Mouse (Mus musculus): ENCODE data around the gene Ptgis.

Ptgis gene

DNA sequence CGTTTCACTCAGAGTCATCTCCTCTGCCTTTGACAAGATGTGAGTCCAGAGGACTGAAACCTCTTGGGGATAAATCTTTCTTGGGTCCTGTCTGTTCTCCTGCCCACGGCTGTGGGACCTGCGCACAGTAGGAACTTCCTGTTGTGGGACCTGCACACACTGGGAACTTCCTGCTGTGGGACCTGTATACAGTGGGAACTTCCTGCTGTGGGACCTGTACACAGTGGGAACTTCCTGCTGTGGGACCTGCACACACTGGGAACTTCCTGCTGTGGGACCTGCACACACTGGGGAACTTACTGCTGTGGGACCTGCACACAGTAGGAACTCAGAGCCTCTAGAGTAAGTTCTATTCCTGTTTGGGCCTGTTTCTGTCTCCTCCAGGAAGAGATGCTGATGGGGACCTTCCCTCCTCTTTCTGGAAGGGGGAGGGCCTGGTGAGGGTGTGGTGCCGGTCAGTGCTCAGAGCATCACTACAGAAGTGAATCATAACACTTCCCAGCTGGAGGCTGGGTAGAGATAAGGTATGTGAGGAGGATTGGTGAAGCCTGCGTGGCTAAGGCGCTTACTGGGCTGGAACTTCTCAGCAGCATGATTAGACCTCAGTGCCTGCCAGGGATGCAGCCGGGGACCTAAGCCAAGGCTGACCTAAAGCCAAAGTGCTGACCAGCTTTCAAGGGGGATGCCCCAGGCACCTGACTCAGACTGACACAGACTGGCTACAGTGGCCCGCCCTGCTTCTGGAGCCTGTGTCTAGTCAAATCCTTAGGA is 22.8 kb upstream of the Ptgis start:
- no peak for DNase-seq (ENCODE audit: low spot score)

GRCm38 (mm10) chr2:167262433-167262832 is 22.0 kb upstream of the Ptgis start:
- no peak for DNase-seq (ENCODE audit: low spot score)

GRCm38 (mm10) chr2:167261106-167261505 is 20.7 kb upstream of the Ptgis start:
- no peak for DNase-seq (ENCODE audit: low spot score)

- DNase-seq (ENCODE audit: low spot score) = no peak
Measured at GRCm38 (mm10) chr2:167257790-167258189, 17.4 kb upstream of the Ptgis start.

GRCm38 (mm10) chr2:167254808-167255207 is 14.4 kb upstream of the Ptgis start:
- DNase-seq (ENCODE audit: low spot score) = no peak

DNA sequence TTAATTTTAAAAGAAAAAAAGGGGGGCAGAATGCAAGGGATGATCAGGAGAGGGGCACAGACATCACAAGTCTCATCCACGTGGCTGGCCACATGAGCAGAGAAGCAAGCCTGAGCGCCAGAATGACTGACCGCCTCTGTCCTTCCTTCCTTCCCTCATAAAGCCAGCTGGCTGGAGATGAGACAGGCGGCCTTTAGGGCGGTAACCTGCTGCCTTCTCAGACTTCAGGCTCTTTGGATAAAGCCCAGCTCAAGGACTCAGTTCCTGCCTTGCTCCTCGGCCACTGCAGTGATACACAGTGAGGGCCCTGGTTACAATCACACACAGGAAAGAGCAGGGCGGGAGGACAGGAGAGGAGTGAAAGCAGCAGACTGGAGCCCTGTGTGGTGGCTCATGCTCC is 13.8 kb upstream of the Ptgis start:
- DNase-seq (ENCODE audit: low spot score) = no peak

- no peak for DNase-seq (ENCODE audit: low spot score)
Measured at GRCm38 (mm10) chr2:167253476-167253875, 13.1 kb upstream of the Ptgis start.

- no peak for DNase-seq (ENCODE audit: low spot score)
Measured at GRCm38 (mm10) chr2:167252057-167252687, 11.8 kb upstream of the Ptgis start.

- DNase-seq (ENCODE audit: low spot score) = no peak
Measured at GRCm38 (mm10) chr2:167250736-167251337, 10.4 kb upstream of the Ptgis start.

DNA sequence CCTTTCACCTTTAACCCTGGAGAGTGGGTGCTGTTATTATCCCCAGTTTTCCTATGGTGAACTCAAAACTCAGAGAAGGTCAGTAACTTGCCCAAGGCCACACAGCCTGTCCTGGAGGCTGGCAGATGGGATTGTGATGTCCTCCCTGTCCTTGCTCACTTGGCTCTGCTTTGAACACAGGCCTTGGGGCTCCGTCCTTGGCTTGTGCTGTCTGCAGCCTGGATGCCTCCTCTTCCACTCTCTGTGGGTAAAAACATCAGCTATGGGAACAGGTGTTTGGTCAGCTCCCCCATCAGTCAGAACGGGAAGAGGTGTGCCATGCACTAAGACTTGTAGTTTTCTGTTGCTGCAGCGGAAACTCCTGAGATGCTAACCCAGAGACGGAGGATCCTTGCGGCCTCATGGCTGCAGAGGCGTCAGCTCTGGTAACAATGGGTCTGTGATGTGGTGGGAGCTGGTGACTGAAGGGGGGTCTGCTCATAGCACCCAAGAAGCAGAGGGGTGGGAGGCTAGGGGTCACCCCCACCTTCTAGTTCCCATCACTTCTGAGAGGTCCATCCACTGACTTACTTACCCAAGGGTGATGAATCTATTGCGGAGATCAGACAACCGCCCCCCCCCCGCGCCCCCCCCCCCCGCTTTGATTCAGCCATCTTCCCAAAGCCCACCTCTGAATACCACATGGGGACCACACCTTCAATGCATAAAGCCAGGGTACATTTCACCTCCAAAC is 9.8 kb upstream of the Ptgis start:
- no peak for DNase-seq (ENCODE audit: low spot score)

DNA sequence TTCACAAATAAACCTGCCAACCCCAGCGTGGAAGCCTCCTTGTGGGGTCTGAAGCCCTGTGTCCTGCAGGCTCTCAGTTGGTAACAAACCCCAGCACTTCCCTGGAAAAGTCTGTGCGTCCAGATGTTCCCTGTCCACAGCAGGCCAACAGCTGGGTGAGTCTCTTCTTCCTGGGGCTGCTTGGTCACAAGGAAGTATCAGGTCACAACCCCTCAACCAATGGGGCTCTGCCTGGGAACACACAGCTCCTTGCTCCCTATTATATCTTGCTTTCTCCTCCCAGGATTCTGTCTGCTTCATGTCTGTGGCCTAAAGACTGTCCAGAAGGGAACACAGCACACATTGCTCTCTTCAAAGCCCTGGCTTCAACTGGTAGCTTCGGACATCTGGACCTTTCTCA is 9.2 kb upstream of the Ptgis start:
- no peak for DNase-seq (ENCODE audit: low spot score)

DNA sequence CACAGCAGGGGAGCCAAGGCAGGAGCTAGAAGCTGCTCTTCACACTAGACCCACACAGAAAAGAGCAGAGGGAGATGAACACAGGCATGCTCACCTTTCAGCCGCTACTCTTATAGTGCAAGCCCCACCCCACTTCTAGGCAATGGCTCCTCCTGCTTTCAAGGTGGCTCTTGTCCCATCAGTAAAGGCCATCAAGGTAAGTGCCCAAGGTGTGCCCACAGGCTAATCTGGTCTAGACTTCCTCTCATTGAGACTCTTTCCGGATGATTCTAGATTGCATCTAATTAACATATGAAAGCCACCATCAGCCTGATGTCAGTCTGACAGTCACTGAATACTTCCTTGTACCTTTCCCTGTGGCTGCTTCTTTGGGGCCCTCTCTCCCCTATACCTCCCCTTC is 7.4 kb upstream of the Ptgis start:
- DNase-seq (ENCODE audit: low spot score) = no peak

DNA sequence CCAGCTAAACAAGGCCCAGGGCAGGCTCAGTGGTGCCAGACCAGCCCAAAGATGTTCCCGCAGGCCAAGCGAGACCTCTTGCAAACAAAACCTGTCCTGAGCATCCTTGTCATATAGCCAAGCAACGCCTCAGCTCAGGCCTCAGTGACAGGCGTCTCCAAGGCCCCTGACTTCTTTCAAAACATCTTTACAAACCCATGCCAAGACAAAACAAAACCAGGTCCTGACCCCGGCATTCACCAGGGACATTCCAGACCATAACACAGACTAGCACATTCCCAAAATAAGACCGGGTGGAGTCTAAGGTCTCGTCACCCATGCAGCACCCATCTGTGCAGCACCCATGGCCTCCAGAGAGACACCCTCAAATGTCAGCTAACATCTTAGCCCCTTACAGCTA is 6.3 kb upstream of the Ptgis start:
- no peak for DNase-seq (ENCODE audit: low spot score)

- no peak for DNase-seq (ENCODE audit: low spot score)
Measured at GRCm38 (mm10) chr2:167244892-167245291, 4.5 kb upstream of the Ptgis start.

- DNase-seq (ENCODE audit: low spot score) = no peak
Measured at GRCm38 (mm10) chr2:167243831-167244563, 3.6 kb upstream of the Ptgis start.

DNA sequence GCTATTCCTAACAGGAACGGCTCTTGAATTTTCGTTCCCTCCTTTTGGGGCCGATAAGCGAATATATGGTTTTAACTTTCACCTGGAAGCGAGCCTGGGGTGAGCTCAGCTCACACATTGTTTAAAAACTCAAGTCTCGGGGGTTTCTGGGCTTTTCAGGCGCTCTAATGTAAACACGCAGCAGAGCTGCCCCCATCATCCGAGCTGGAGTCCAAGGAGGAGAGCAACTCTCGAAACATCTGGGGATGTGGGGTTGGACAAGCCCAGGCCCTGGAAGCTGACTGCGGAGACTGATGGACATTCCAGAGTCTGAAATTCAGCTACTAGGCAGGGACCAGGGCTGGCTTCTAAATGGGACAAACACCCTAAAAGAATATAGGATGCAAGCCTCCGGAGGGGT is 1.1 kb downstream of the Ptgis start:
- DNase-seq (ENCODE audit: low spot score) = no peak

DNA sequence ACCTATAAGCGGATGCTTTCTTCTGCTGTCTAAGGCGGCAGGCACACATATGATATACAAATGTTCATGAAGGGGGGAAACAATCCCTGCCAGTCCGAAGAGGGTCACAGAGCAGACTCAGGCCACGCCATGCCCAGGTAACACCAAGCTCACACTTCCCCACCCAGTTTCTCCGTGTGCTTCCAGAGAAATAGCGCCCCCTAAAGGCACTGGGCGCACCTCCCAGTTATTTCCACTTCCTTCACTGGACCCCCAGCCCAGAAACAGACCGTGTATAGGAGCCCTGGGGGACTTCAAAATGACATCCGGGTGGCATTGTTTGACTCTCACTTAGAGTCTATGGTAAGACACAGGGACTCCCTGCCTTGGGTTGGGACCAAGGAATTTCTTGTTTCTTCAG is 3.2 kb downstream of the Ptgis start:
- no peak for DNase-seq (ENCODE audit: low spot score)

GRCm38 (mm10) chr2:167236174-167236573 is 4.2 kb downstream of the Ptgis start:
- DNase-seq (ENCODE audit: low spot score) = no peak

- no peak for DNase-seq (ENCODE audit: low spot score)
Measured at GRCm38 (mm10) chr2:167235338-167236018, 4.9 kb downstream of the Ptgis start.

DNA sequence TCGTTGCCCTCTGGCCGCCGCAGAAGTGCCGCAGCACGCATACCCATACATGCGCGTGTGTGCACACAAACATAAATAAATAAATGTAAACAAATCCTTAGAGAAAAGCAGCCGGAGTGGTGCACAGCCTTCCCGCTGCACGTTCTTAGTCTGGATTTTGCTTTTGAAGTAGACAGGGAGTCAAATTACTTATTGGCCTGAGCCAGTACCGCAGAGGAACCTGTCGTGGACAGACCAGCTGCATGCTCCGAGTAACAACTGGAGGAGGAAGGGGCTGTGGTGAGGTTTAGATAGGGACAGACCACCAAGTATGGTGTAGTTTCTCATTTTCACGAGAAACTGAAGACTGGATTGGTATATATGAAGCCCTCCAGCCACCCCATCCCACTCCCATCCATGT is 6.6 kb downstream of the Ptgis start:
- no peak for DNase-seq (ENCODE audit: low spot score)

DNA sequence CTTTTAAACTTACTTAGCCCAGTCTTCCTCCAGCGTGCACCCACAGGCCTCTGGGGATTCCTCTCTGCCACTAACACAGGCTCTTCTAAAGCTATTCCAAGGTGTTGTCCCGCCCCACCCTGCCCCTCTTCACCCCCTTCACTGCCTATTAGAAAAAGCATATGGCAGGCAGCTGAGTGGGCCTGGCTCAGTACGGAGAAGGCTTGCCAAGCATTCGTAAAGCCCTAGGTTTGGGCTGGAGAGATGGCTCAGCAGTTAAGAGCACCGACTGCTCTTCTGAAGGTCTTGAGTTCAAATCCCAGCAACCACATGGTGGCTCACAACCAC is 7.4 kb downstream of the Ptgis start:
- DNase-seq (ENCODE audit: low spot score) = no peak

Measured in urinary bladder, postnatal 10 days (tissue).